Mouse (Mus musculus): Measurements from ENCODE around the gene Sdc3.

DNA sequence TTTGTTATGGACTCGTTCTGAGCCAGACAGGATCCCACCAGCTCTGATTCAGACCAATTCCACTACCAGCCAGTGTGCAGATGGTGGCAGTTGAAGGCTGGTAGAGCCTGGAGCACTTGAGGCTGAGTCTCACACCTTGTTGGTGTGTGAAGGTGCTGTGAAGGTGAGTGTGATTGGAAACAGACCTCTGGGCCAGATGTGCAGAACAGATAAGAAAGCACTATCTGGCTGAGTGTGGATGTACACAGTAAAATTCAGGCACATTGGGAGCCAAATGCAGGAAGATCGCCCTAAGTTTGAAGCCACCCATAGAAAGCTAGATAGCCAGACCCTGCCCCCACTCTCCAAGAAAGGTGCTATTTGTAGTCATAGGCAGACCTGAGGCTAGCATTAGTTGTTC lies 25.9 kb upstream of the Sdc3 start:
- TF ChIP-seq CTCF (IDR thresholded peaks at IDR 0.05; ENCODE audit: low read depth) = no peak
- no peak for TF ChIP-seq EP300 (IDR thresholded peaks at IDR 0.05; ENCODE audit: low read depth)
